Mouse (Mus musculus) limb, embryonic 12.5 days (tissue): ENCODE results near the gene Svbp. TPM values are rescaled to one million over a fixed set of nuclear protein-coding genes. Genes with fewer than 3 reads are reported as not detected.
A peak's percentile ranks its signal among the peaks of the same experiment; 100 is the strongest.

Experiments
- ATAC-seq: fragments of 200-750 bp; cut with Nextera tagmentation; 2 replicates; pipeline ENCODE4 v1.8.0; 2017; ENCODE audit warnings: low read depth, moderate TSS enrichment; ENCODE audit not compliant: insufficient number of reproducible peaks, insufficient read depth, low FRiP score, low TSS enrichment
- H3K27ac ChIP-seq: fragments of 300-500 bp; sonication (generic); 2 replicates; pipeline ENCODE4 v1.5.1; 2016; ENCODE audit warnings: mild to moderate bottlenecking, moderate library complexity
- H3K27me3 ChIP-seq: fragments of 300-500 bp; sonication (generic); 2 replicates; pipeline ENCODE4 v1.6.1; 2016; ENCODE audit warnings: mild to moderate bottlenecking, moderate library complexity
- H3K36me3 ChIP-seq: fragments of 300-500 bp; sonication (generic); 2 replicates; pipeline ENCODE4 v1.6.1; 2016; ENCODE audit warnings: mild to moderate bottlenecking, moderate library complexity
- H3K4me1 ChIP-seq: fragments of 300-500 bp; sonication (generic); replicated peaks from 2 replicates; pipeline ENCODE4 v1.6.1; 2016
- H3K4me2 ChIP-seq: fragments of 300-500 bp; sonication (generic); 2 replicates; pipeline ENCODE4 v1.6.1; 2016; ENCODE audit warnings: mild to moderate bottlenecking, moderate library complexity
- H3K4me3 ChIP-seq: fragments of 300-500 bp; sonication (generic); replicated peaks from 2 replicates; pipeline ENCODE4 v1.5.1; 2016; ENCODE audit warnings: mild to moderate bottlenecking
- H3K9ac ChIP-seq: fragments of 300-500 bp; sonication (generic); replicated peaks from 2 replicates; pipeline ENCODE4 v1.6.1; 2016; ENCODE audit warnings: mild to moderate bottlenecking, moderate library complexity
- H3K9me3 ChIP-seq: fragments of 300-500 bp; sonication (generic); 2 replicates; pipeline ENCODE4 v1.6.1; 2016; ENCODE audit warnings: mild to moderate bottlenecking, moderate library complexity
- WGBS: fragments of 180-500 bp; shearing (Covaris S2); methylation state at CpG from one replicate; pipeline ENCODE4 v1.1.7; 2016; 5-methylcytosine and 5-hydroxymethylcytosine counted together
- polyA plus RNA-seq: library from polyadenylated mRNA; unstranded; fragments of >200 nt; fragmentation: Nextera tagmentation; extraction: Ambion mirVana; gene quantifications from 2 replicates; pipeline ENCODE4 v1.2.1, GENCODE M21; 2016

Gene Svbp
- polyA plus RNA-seq, 1 experiment from 2014 or later, result 182 TPM

DNA sequence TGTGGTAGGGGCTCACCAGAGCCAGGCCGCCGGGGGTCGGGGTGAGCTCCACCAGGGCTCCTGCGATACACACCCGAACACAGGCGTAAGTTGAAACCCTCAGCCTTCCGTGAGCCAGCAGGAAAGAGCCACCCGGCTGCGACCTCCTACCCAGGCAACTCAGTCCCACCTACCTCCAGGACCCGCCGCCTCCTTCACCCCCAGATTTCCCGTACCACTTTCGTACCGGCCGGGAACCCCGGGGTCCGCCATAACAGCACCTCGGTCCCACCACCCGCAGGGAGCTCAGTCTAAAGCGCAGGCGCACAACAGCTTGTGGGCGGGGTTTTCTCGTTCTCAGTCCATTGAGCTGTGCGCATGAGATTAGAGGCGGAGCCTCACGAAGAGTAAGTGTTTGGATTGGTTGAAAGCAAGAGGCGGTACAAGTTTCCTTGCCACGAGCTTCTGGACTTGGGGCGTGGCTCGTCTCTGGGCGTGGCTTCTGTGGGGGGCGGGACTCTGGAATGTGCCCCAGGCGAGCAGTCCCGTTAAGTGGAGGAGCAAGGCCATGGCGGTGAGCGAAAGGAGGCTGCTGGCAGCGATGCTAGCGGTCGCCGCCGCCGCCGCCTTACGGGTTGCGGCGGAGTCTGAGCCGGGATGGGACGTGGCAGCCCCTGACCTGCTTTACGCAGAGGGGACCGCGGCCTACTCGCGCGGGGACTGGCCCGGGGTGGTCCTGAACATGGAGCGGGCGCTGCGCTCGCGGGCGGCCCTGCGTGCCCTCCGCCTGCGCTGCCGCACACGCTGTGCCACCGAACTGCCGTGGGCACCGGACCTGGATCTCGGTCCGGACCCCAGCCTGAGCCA is 37.5 kb downstream of the Svbp start, which contains the start of the genes AU022252 and P3h1:
Gene AU022252, minus strand, starts transcription at position 303 of the 846 bp plus-strand sequence.
Gene P3h1, plus strand, starts transcription at position 506 of the 846 bp plus-strand sequence.
- under 1% methylated on average over 66 of the region's 71 CpGs for WGBS
- H3K27ac ChIP-seq, result peak within 1 kb of the TSS; percentile 64
- ATAC-seq, result peak; percentile 93

DNA sequence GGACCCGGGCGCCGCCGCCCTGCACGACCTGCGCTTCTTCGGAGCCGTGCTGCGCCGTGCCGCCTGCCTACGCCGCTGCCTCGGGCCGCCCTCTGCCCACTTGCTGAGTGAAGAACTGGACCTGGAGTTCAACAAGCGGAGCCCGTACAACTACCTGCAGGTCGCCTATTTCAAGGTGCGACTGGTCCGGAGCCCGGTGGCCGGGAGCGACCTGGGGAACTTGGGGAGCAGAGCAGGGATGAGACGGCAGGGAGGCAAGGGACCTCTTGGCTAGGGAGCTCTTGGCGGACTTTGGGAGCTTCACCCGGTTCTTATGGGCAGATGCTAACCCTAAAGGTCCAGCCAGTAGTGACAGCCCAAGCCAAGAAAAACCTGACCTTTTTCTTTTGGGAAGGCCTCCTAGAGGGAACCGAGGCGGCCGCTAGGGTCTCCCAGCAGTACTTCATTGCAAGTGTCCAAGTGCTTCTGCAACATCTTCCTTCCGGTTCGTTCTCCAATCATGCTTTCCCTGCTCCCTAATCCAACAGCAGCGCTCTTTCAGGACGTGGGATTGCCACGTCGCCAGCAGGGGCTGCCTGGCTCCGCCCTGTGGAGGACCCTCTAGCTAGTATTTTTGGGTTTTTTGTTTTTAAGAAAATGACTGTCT is 38.3 kb downstream of the Svbp start:
- Histone ChIP-seq H3K4me1 (peaks cover 19% of the 10 kb centered on the region), H3K27me3 (no peaks in the 10 kb centered on the region), H3K36me3 (peaks cover 35% of the 10 kb centered on the region), H3K4me3 (peak overlapping the region; percentile 94), H3K27ac (peak overlapping the region; percentile 64; the same call in 1 of the 2 replicates), H3K4me2 (peak overlapping the region; percentile 83), H3K9me3 (no peaks in the 10 kb centered on the region), H3K9ac (peak overlapping the region; percentile 84)
- ATAC-seq, result peak; percentile 29; the same call in 1 of the 2 replicates
- under 1% methylated on average over 36 of the region's 36 CpGs for WGBS

More for the DNA sequence above, 37.5 kb downstream of the Svbp start, which contains the start of the genes AU022252 and P3h1:
- H3K4me2 ChIP-seq, result peak within 1 kb of the TSS; percentile 83
- peaks cover 37% of the 10 kb centered on the region for H3K36me3 ChIP-seq
- no peaks in the 10 kb centered on the region for H3K9me3 ChIP-seq
- H3K27me3 ChIP-seq, result no peaks in the 10 kb centered on the region
- H3K4me1 ChIP-seq, result peaks cover 19% of the 10 kb centered on the region
- peak within 1 kb of the TSS; percentile 94 for H3K4me3 ChIP-seq
- H3K9ac ChIP-seq, result peak within 1 kb of the TSS; percentile 84

DNA sequence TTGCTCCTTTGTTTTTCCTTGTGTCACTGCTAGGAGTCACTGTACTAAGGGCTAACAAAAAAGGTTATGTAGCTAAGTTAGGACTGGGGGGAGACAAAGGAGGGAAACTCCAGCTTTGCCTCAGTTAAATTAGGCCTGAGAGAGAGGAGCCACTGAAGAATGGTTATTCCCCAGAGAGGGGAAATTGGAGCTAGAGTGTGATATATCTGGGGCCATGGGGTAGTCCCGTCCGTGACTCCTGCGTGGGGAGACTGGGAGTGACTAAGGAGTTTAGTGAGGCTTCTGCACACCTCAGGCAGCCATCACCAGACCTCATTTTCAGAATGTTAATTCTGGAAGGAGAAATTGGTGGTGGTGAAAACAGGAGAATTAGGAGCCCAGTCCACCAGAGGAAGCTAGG is 39.2 kb downstream of the Svbp start:
- H3K9ac ChIP-seq, result no peak overlapping the region
- peaks cover 31% of the 10 kb centered on the region for H3K36me3 ChIP-seq
- peaks cover 19% of the 10 kb centered on the region for H3K4me1 ChIP-seq
- 88% methylated on average over 3 of the region's 3 CpGs for WGBS
- H3K4me3 ChIP-seq, result peak overlapping the region; percentile 94
- no peaks in the 10 kb centered on the region for H3K27me3 ChIP-seq
- H3K27ac ChIP-seq, result no peak overlapping the region
- H3K4me2 ChIP-seq, result peak overlapping the region; percentile 83
- H3K9me3 ChIP-seq, result no peaks in the 10 kb centered on the region
- ATAC-seq, result no peak

DNA sequence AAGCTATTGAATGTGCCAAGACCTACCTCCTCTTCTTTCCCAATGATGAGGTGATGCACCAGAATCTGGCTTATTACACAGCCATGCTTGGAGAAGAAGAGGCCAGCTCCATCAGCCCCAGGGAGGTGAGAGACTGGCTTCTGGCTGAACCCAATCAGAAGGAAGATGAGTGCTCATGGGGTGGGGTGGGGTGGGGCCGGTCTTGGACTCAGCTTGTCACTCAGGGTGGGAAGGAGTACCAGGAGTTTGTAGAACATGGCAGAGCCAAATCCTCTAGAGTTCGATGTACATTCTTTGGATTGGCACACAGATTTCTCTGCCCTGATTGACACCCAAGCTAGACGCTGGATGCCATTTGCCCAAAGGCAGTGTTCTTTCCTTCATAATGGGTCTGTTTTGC is 43.6 kb downstream of the Svbp start:
- Histone ChIP-seq H3K27ac (no peak overlapping the region), H3K4me2 (no peak overlapping the region), H3K36me3 (peaks cover 63% of the 10 kb centered on the region), H3K4me3 (no peak overlapping the region), H3K9ac (no peak overlapping the region), H3K9me3 (no peaks in the 10 kb centered on the region), H3K27me3 (no peaks in the 10 kb centered on the region), H3K4me1 (peaks cover 11% of the 10 kb centered on the region; the same call in 1 of the 2 replicates)
- no peak for ATAC-seq
- WGBS, result 77% methylated on average over 3 of the region's 3 CpGs

DNA sequence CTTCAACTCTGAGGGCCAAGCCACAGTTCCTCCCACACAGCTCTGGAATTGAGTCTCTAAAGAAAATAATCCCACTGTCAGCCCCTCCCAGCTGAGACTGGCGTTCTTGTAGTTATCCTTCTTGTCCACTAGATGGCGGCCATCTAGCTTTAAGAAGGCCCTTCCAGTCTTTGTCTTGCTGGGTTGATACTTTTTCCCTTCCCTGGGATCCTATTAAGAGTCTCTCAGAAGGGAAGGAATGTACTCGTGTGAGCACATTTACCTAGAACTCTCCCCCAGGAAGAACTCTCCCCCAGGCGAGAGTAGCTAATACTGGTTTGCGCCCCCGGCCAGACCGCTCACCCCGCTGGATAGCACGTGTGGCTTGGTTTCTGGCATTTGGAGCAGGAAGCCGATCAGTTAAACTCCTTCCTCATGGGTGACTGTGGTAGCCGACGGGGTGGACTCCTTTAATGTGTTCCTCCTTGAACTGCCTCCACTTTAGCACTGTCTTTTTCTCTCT is 44.1 kb downstream of the Svbp start:
- H3K36me3 ChIP-seq, result peaks cover 68% of the 10 kb centered on the region
- H3K4me3 ChIP-seq, result no peak overlapping the region
- H3K27me3 ChIP-seq, result no peaks in the 10 kb centered on the region
- 0 out of 2 replicates have a peak overlapping the region, but pooled peaks have one; percentile 23 for H3K9ac ChIP-seq
- H3K9me3 ChIP-seq, result no peaks in the 10 kb centered on the region
- WGBS, result 35% methylated on average over 12 of the region's 12 CpGs
- no peak overlapping the region for H3K4me2 ChIP-seq
- H3K27ac ChIP-seq, result 0 out of 2 replicates have a peak overlapping the region, but pooled peaks have one; percentile 41
- no peak; the same call in 1 of the 2 replicates for ATAC-seq
- H3K4me1 ChIP-seq, result peaks cover 6% of the 10 kb centered on the region; the same call in 1 of the 2 replicates

DNA sequence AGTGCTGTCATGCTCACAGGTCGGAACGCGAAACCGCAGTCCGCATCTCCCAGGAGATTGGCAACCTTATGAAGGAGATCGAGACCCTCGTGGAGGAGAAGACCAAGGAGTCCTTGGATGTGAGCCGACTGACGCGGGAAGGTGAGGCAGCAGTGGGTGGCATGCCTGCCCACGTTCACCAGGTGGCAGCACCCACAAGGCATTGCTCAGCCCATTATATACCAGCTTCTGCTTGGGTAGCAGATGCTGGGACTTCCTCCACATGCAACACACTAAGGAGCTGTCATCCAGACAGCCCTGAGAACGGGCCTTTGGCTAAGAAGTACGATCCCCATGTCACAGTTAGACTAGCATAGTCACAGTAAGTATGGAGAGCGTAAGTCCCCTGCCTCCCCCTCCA is 46.6 kb downstream of the Svbp start:
- WGBS, result 91% methylated on average over 14 of the region's 14 CpGs
- Histone ChIP-seq H3K9me3 (no peaks in the 10 kb centered on the region), H3K36me3 (peaks cover 79% of the 10 kb centered on the region), H3K4me3 (no peak overlapping the region), H3K27ac (no peak overlapping the region), H3K9ac (no peak overlapping the region), H3K27me3 (no peaks in the 10 kb centered on the region), H3K4me1 (no peaks in the 10 kb centered on the region), H3K4me2 (no peak overlapping the region)
- ATAC-seq, result no peak

DNA sequence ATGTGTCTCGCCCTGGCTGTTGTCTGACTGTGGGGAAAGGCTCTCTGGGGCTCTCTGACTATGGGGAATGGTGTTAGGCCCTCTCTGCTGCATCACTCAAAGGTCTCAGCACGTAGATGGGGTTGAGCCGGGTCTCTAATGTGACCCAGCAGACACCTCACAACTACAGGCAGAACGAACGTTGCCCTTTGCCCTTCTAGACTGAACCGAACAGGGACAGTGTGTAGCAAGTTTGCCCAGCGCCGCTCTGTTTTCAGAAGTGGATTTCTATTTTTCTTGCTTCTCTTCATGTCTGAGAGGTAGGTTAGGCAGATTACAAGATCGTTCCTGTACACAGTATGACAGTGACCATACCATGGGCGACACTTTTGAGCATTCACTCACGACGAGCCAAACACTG is 47.5 kb downstream of the Svbp start:
- Histone ChIP-seq H3K9me3 (no peaks in the 10 kb centered on the region), H3K27me3 (no peaks in the 10 kb centered on the region), H3K9ac (no peak overlapping the region), H3K4me1 (no peaks in the 10 kb centered on the region), H3K4me3 (no peak overlapping the region), H3K27ac (no peak overlapping the region), H3K36me3 (peaks cover 79% of the 10 kb centered on the region), H3K4me2 (no peak overlapping the region)
- 87% methylated on average over 12 of the region's 12 CpGs for WGBS
- no peak for ATAC-seq

DNA sequence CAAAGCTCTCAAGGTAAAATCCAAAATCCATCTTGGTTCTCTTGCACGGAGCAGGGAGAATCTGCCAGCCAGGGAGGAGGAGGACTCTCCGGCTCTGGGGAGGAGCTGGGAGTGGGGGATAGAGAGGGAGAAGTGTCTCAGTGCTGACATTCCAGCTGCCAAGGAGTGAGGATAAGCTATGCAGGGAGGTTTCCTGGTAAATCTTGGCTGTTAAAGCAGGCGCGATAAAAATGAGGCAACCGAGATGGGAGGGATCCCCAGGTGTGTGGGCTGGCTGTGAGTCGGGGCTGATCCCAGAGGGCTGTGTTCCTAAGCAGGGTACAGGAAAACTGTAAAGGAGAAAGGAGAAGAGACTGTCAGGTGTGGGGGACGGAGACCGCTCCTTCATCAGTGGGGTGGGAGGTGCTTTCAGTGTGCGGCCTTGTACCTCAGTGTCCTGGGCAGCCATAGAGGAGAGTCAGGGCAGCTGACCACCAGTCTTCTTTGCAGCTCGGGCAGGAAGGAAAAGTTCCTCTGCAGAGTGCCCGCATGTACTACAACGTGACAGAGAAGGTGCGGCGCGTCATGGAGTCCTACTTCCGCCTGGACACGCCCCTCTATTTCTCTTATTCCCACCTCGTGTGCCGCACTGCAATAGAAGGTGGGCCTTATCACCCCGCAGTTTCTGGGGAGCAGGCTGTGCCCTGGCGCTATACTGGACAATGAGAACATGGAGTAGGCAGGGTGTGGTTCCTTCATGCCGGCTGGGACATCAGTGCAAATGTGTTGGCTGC is 49.5 kb downstream of the Svbp start:
- no peak overlapping the region for H3K4me2 ChIP-seq
- H3K4me1 ChIP-seq, result no peaks in the 10 kb centered on the region
- H3K9me3 ChIP-seq, result no peaks in the 10 kb centered on the region
- no peak overlapping the region for H3K9ac ChIP-seq
- no peak for ATAC-seq
- no peak overlapping the region for H3K4me3 ChIP-seq
- no peak overlapping the region for H3K27ac ChIP-seq
- no peaks in the 10 kb centered on the region for H3K27me3 ChIP-seq
- 80% methylated on average over 22 of the region's 22 CpGs for WGBS
- H3K36me3 ChIP-seq, result peaks cover 84% of the 10 kb centered on the region

DNA sequence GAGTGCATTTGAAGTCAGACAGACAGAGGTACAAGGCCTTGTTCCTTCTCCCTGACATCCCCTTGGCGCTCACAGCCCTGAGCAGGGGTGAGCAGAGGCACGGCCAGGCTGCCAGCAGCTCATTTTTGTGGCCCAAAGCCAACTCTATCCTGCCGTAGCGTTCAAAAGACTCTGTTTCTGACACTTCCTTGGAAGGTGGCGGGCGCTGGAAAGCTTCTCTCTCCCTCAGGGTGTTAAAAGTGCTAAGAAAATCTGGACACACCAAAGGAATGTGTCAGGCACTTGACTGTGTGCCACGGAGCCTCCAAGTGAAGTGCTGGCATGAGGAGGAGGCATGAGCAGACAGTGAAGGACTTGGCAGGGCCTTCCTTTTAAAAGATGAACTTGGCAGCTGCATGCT is 50.5 kb downstream of the Svbp start:
- no peaks in the 10 kb centered on the region for H3K27me3 ChIP-seq
- WGBS, result 88% methylated on average over 7 of the region's 7 CpGs
- peaks cover 81% of the 10 kb centered on the region for H3K36me3 ChIP-seq
- H3K27ac ChIP-seq, result no peak overlapping the region
- no peak overlapping the region for H3K4me2 ChIP-seq
- no peak overlapping the region for H3K4me3 ChIP-seq
- H3K9ac ChIP-seq, result no peak overlapping the region
- no peaks in the 10 kb centered on the region for H3K4me1 ChIP-seq
- H3K9me3 ChIP-seq, result no peaks in the 10 kb centered on the region
- no peak for ATAC-seq

DNA sequence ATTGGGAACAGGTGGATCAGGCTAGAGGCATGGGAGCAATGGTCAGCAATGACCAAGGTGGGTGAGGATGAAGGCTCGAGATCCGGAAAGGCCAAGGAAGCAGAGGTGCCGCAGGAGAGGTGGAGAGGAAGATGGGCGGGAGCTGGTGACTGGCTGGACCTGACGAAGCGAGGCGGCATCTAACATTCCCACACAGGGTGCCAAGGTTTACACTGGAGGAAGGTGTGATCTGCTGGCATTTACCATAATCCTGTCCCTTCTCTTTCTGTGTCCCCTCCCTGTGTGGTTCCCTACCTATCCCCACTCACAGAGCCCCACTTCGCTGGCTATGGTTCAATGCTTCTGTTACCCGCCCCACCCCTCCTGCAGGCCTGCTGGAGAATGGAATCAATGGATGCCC is 50.9 kb downstream of the Svbp start:
- WGBS, result 93% methylated on average over 9 of the region's 9 CpGs
- Histone ChIP-seq H3K36me3 (peaks cover 77% of the 10 kb centered on the region), H3K4me2 (no peak overlapping the region), H3K4me1 (no peaks in the 10 kb centered on the region), H3K9me3 (no peaks in the 10 kb centered on the region), H3K27ac (no peak overlapping the region), H3K27me3 (no peaks in the 10 kb centered on the region), H3K4me3 (no peak overlapping the region), H3K9ac (no peak overlapping the region)
- no peak for ATAC-seq
